Mouse (Mus musculus) C2C12 (cell line): ENCODE results near the gene Josd2.

Source experiments
- CEBPB ChIP-seq: IDR thresholded peaks from one replicate; pipeline ENCODE4 v1.6.1; 2011; ENCODE audit warnings: low read depth, mild to moderate bottlenecking, control low read depth, moderate library complexity
- CTCF ChIP-seq: IDR thresholded peaks from one replicate; pipeline ENCODE4 v1.5.1; 2011; ENCODE audit not compliant: control insufficient read depth, insufficient read depth, insufficient read length
- MAX ChIP-seq: IDR thresholded peaks from one replicate; pipeline ENCODE4 v1.6.1; 2011; ENCODE audit warnings: mild to moderate bottlenecking, control low read depth
- MYOD1 ChIP-seq: IDR thresholded peaks from one replicate; pipeline ENCODE4 v1.6.1; 2011; ENCODE audit warnings: low read depth; ENCODE audit not compliant: control insufficient read depth, insufficient read length

DNA sequence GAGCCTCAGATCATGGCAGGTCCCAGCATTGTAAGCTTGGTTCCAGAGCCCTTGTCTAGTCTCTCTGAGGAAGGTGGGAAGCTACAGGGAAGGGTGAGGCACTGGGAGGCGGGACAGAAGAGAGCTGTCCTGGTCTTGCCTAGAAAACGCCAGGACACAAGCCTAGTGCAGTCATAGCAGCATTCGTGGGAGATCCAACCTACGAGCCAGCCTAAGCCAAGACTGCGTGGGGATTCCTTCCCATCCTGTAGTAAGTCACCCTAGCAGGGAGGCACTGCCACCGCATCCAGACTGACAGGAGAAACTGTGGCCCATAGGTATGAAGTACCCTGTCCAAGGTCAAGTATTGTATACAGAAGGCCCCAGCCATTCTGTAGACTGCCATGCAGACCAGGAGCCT is 35.2 kb upstream of the Josd2 start:
- TF ChIP-seq CTCF (no peak), CEBPB (no peak), MYOD1 (no peak), MAX (no peak)
